Mouse (Mus musculus) hindbrain, embryonic 14.5 days (tissue): Measurements from ENCODE around the gene Rhbdd1. TPM values are rescaled to one million over a fixed set of nuclear protein-coding genes. Genes with fewer than 3 reads are reported as not detected.

Experiments used
- ATAC-seq: fragments of 200-750 bp; cut with Nextera tagmentation; 2 replicates; pipeline ENCODE4 v1.8.0; 2017; ENCODE audit warnings: moderate number of reproducible peaks, mild to moderate bottlenecking, moderate TSS enrichment, moderate library complexity; ENCODE audit not compliant: low FRiP score
- DNase-seq: peaks from one replicate; pipeline ENCODE4 v3.0.0-alpha.2; 2015; ENCODE audit warnings: low spot score
- H3K27ac ChIP-seq: fragments of 300-500 bp; sonication (generic); 2 replicates; pipeline ENCODE4 v1.5.1; 2014; ENCODE audit warnings: mild to moderate bottlenecking, moderate library complexity
- H3K27me3 ChIP-seq: fragments of 300-500 bp; sonication (generic); 2 replicates; pipeline ENCODE4 v1.6.1; 2014; ENCODE audit warnings: mild to moderate bottlenecking, low read length, mixed read lengths; ENCODE audit not compliant: control insufficient read depth, insufficient read depth
- H3K36me3 ChIP-seq: fragments of 300-500 bp; sonication (generic); replicated peaks from 2 replicates; pipeline ENCODE4 v1.6.1; 2014; ENCODE audit not compliant: control insufficient read depth, insufficient read depth
- H3K4me1 ChIP-seq: fragments of 300-500 bp; sonication (generic); replicated peaks from 2 replicates; pipeline ENCODE4 v1.6.1; 2014; ENCODE audit warnings: antibody characterized with exemption, low read length, mixed read lengths; ENCODE audit not compliant: control insufficient read depth, insufficient read depth
- H3K4me2 ChIP-seq: fragments of 300-500 bp; sonication (generic); replicated peaks from 2 replicates; pipeline ENCODE4 v1.6.1; 2014; ENCODE audit warnings: mild to moderate bottlenecking, moderate library complexity
- H3K4me3 ChIP-seq: fragments of 300-500 bp; sonication (generic); replicated peaks from 2 replicates; pipeline ENCODE4 v1.5.1; 2014; ENCODE audit warnings: mild to moderate bottlenecking, low read length
- H3K9ac ChIP-seq: fragments of 300-500 bp; sonication (generic); 2 replicates; pipeline ENCODE4 v1.6.1; 2014
- H3K9me3 ChIP-seq: fragments of 300-500 bp; sonication (generic); 2 replicates; pipeline ENCODE4 v1.6.1; 2016; ENCODE audit warnings: low read length; ENCODE audit not compliant: control insufficient read depth
- WGBS: fragments of 180-500 bp; shearing (Covaris S2); extraction: QIAGEN DNeasy Blood & Tissue Kit; methylation state at CpG from one replicate; pipeline ENCODE4 v1.1.7; 2014; 5-methylcytosine and 5-hydroxymethylcytosine counted together
- polyA plus RNA-seq: library from polyadenylated mRNA; unstranded; fragments of >200 nt; fragmentation: Nextera tagmentation; extraction: Ambion mirVana; gene quantifications from 2 replicates; pipeline ENCODE4 v1.2.1, GENCODE M21; 2014

Gene Rhbdd1
- polyA plus RNA-seq, 1 experiment from 2014 or later: 3.1 TPM

GRCm38 (mm10) chr1:82475254-82475653 is 159.0 kb downstream of the Rhbdd1 start:
- Histone ChIP-seq H3K9me3 (no peaks in the 10 kb centered on the region), H3K27ac (no peak overlapping the region), H3K36me3 (no peaks in the 10 kb centered on the region), H3K9ac (no peak overlapping the region), H3K4me1 (peaks cover 6% of the 10 kb centered on the region), H3K4me2 (no peak overlapping the region), H3K27me3 (no peaks in the 10 kb centered on the region), H3K4me3 (no peak overlapping the region)
- DNase-seq (no peak), ATAC-seq (no peak)
- WGBS: 31% methylated on average over 5 of the region's 5 CpGs

- Histone ChIP-seq H3K4me3 (no peak overlapping the region), H3K27ac (no peak overlapping the region), H3K4me2 (no peak overlapping the region), H3K9ac (no peak overlapping the region), H3K4me1 (peaks cover 6% of the 10 kb centered on the region), H3K9me3 (no peaks in the 10 kb centered on the region), H3K36me3 (no peaks in the 10 kb centered on the region), H3K27me3 (no peaks in the 10 kb centered on the region)
- ATAC-seq: no peak
- WGBS: 67% methylated on average over 4 of the region's 4 CpGs
- no peak for DNase-seq
These were observed 159.6 kb downstream of the Rhbdd1 start for GRCm38 (mm10) chr1:82475821-82476220.

GRCm38 (mm10) chr1:82476256-82476655 is 160.0 kb downstream of the Rhbdd1 start:
- no peak overlapping the region for H3K4me3 ChIP-seq
- H3K4me2 ChIP-seq: no peak overlapping the region; the same call in 1 of the 2 replicates
- peak overlapping the region; percentile 45; the same call in 1 of the 2 replicates for H3K27ac ChIP-seq
- ATAC-seq: no peak
- no peaks in the 10 kb centered on the region for H3K27me3 ChIP-seq
- DNase-seq: peak; percentile 75
- no peak overlapping the region for H3K9ac ChIP-seq
- 40% methylated on average over 11 of the region's 11 CpGs for WGBS
- no peaks in the 10 kb centered on the region for H3K36me3 ChIP-seq
- H3K9me3 ChIP-seq: no peaks in the 10 kb centered on the region
- H3K4me1 ChIP-seq: peaks cover 6% of the 10 kb centered on the region

DNA sequence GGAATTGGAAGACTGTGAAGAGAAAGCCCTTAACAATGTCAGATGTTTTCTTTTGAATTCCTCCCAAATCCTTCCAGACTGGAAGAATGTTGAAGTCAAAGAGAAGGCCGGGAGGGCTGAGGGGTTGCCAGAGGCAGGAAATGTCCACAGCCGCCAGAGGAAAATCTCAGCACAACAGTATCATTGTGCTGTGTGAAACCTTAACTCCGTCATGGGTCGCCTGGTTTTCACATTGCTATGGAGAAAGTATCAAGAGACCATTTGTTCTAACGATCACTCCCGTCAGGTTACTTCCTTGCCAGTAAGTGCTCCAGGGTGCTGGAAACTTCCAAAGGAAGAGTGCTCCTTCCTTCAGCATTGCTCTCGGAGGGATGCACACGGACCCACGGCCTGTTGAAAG is 160.5 kb downstream of the Rhbdd1 start:
- H3K9me3 ChIP-seq: no peaks in the 10 kb centered on the region
- peak overlapping the region; percentile 45; the same call in 1 of the 2 replicates for H3K27ac ChIP-seq
- H3K36me3 ChIP-seq: no peaks in the 10 kb centered on the region
- no peaks in the 10 kb centered on the region for H3K27me3 ChIP-seq
- peak; percentile 51 for ATAC-seq
- peaks cover 6% of the 10 kb centered on the region for H3K4me1 ChIP-seq
- no peak overlapping the region; the same call in 1 of the 2 replicates for H3K4me2 ChIP-seq
- DNase-seq: peak; percentile 29
- 9% methylated on average over 9 of the region's 9 CpGs for WGBS
- no peak overlapping the region for H3K9ac ChIP-seq
- H3K4me3 ChIP-seq: no peak overlapping the region

- H3K27ac ChIP-seq: no peak overlapping the region
- ATAC-seq (no peak), DNase-seq (no peak)
- H3K9ac ChIP-seq: no peak overlapping the region
- whole genome bisulfite sequencing: 86% methylated on average over 12 of the region's 12 CpGs
- no peaks in the 10 kb centered on the region for H3K36me3 ChIP-seq
- no peaks in the 10 kb centered on the region for H3K9me3 ChIP-seq
- no peaks in the 10 kb centered on the region for H3K27me3 ChIP-seq
- no peaks in the 10 kb centered on the region; the same call in 1 of the 2 replicates for H3K4me1 ChIP-seq
- no peak overlapping the region for H3K4me3 ChIP-seq
- no peak overlapping the region for H3K4me2 ChIP-seq
These were observed 163.6 kb downstream of the Rhbdd1 start for GRCm38 (mm10) chr1:82479696-82480487.

GRCm38 (mm10) chr1:82482371-82482770 is 166.1 kb downstream of the Rhbdd1 start:
- H3K36me3 ChIP-seq: no peaks in the 10 kb centered on the region
- no peak for ATAC-seq

GRCm38 (mm10) chr1:82486371-82486770 is 170.1 kb downstream of the Rhbdd1 start:
- no peak overlapping the region for H3K4me2 ChIP-seq
- no peaks in the 10 kb centered on the region for H3K36me3 ChIP-seq
- no peak for DNase-seq
- H3K9ac ChIP-seq: no peak overlapping the region
- no peak overlapping the region for H3K27ac ChIP-seq
- no peak for ATAC-seq
- H3K9me3 ChIP-seq: no peaks in the 10 kb centered on the region
- WGBS: 84% methylated on average over 4 of the region's 4 CpGs
- no peak overlapping the region for H3K4me3 ChIP-seq
- H3K27me3 ChIP-seq: no peaks in the 10 kb centered on the region
- no peaks in the 10 kb centered on the region for H3K4me1 ChIP-seq

More at GRCm38 (mm10) chr1:82482371-82482770, 166.1 kb downstream of the Rhbdd1 start:
- Histone ChIP-seq H3K9me3 (no peaks in the 10 kb centered on the region), H3K27me3 (no peaks in the 10 kb centered on the region), H3K4me2 (no peak overlapping the region), H3K4me1 (no peaks in the 10 kb centered on the region), H3K4me3 (no peak overlapping the region), H3K9ac (no peak overlapping the region), H3K27ac (no peak overlapping the region)
- DNase-seq: no peak
- WGBS: 91% methylated on average over 7 of the region's 7 CpGs

DNA sequence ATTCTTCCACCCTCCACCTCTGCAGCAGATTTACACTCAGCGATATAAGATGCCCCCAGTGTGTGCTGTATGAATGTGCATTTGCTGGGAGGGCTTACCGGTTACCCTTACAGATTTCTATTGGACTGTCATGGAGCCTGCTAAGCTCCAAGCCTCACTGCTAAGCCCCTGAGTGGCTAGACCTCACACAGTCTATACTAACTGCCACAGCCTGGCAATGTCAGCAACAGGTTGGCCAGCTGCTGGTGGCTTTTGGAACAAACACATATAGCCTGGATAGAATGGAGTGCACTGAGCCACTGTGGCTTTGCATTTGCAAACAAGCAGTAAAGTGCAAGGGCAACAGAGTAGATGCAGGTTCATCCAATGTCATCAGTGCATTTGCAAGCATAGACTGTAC is 175.7 kb downstream of the Rhbdd1 start:
- no peak for DNase-seq
- no peaks in the 10 kb centered on the region for H3K9me3 ChIP-seq
- ATAC-seq: peak; percentile 31; the same call in 1 of the 2 replicates
- H3K4me3 ChIP-seq: no peak overlapping the region
- no peak overlapping the region for H3K4me2 ChIP-seq
- no peaks in the 10 kb centered on the region for H3K36me3 ChIP-seq
- H3K4me1 ChIP-seq: no peaks in the 10 kb centered on the region
- H3K27me3 ChIP-seq: no peaks in the 10 kb centered on the region
- H3K9ac ChIP-seq: no peak overlapping the region
- 80% methylated on average over 2 of the region's 2 CpGs for WGBS
- H3K27ac ChIP-seq: no peak overlapping the region
